Mouse (Mus musculus): ENCODE measurements around the gene Gm20604.

GRCm38 (mm10) chr12:102709896-102710295 is 48.6 kb downstream of the Gm20604 start:
- no peak for TF ChIP-seq CTCF (IDR thresholded peaks at IDR 0.05; ENCODE audit: low read depth, low read length)
- no peak for TF ChIP-seq GATA2 (IDR thresholded peaks at IDR 0.05; ENCODE audit: borderline replicate concordance, low read depth, low read length)
- no peak for TF ChIP-seq GATA1 (IDR thresholded peaks at IDR 0.05; ENCODE audit: borderline replicate concordance, low read length)
- TF ChIP-seq POLR2AphosphoS5 (IDR thresholded peaks at IDR 0.05; ENCODE audit: insufficient replicate concordance, low read depth, low read length): no peak

Data from G1E (cell line).